Mouse (Mus musculus) kidney, postnatal 4 days (tissue): ENCODE results near the gene Serinc4.
A peak's percentile ranks its signal among the peaks of the same experiment; 100 is the strongest.
"Not testable (repeated sequence)": the region's sequence is repeated elsewhere in the genome, so short reads cannot be mapped to it uniquely, and the experiment has no call there.

ENCODE experiments used
- DNase-seq, 2 experiments: peaks; one replicate each; pipeline ENCODE4 v3.0.0; 2021; ENCODE audit warnings: mixed read lengths in 2 of 2

The Serinc4 gene

GRCm38 (mm10) chr2:121456692-121457642 lies at the start of gene Serinc4:
Serinc4 (minus strand) TSS chr2:121456781.
- peak; percentile 87 to 93 for DNase-seq

GRCm38 (mm10) chr2:121501550-121501949 lies 45.0 kb upstream of the Serinc4 start:
- DNase-seq, result not testable (repeated sequence)

- DNase-seq, result not testable (repeated sequence)
These were observed 27.8 kb upstream of the Serinc4 start for GRCm38 (mm10) chr2:121484403-121484802.

GRCm38 (mm10) chr2:121483576-121483975 lies 27.0 kb upstream of the Serinc4 start:
- DNase-seq, result no peak

GRCm38 (mm10) chr2:121480916-121481315 lies 24.3 kb upstream of the Serinc4 start:
- not testable (repeated sequence) for DNase-seq

GRCm38 (mm10) chr2:121480498-121480897 lies 23.9 kb upstream of the Serinc4 start:
- DNase-seq, result peak; percentile 29 to 47

GRCm38 (mm10) chr2:121477491-121478266 lies 21.1 kb upstream of the Serinc4 start:
- no peak for DNase-seq

GRCm38 (mm10) chr2:121475306-121475705 lies 18.7 kb upstream of the Serinc4 start:
- DNase-seq, result not testable (repeated sequence)

- no peak for DNase-seq
These were observed 17.6 kb upstream of the Serinc4 start for GRCm38 (mm10) chr2:121474180-121474535.

GRCm38 (mm10) chr2:121473301-121474179 lies 17.0 kb upstream of the Serinc4 start, which contains the start of gene Mfap1b:
Mfap1b (minus strand) TSS chr2:121474067.
- peak; percentile 79 to 86 for DNase-seq

GRCm38 (mm10) chr2:121472783-121473182 lies 16.2 kb upstream of the Serinc4 start:
- DNase-seq, result not testable (repeated sequence)

GRCm38 (mm10) chr2:121468982-121469381 lies 12.4 kb upstream of the Serinc4 start:
- DNase-seq, result not testable (repeated sequence)

GRCm38 (mm10) chr2:121460071-121460470 lies 3.5 kb upstream of the Serinc4 start:
- DNase-seq, result no peak

GRCm38 (mm10) chr2:121455534-121455933 lies 1.0 kb downstream of the Serinc4 start:
- no peak for DNase-seq

- no peak for DNase-seq
These were observed 2.7 kb downstream of the Serinc4 start for GRCm38 (mm10) chr2:121453917-121454316.

- DNase-seq, result no peak
These were observed 3.6 kb downstream of the Serinc4 start, which contains the start of gene Hypk for GRCm38 (mm10) chr2:121452990-121453389. Hypk (plus strand) TSS chr2:121453290.

- DNase-seq, result no peak
These were observed 4.2 kb downstream of the Serinc4 start for GRCm38 (mm10) chr2:121452361-121452760.

GRCm38 (mm10) chr2:121450093-121450492 lies 6.5 kb downstream of the Serinc4 start:
- peak in 1 of 2 experiments; percentile 24 for DNase-seq

GRCm38 (mm10) chr2:121449545-121450011 lies 7.0 kb downstream of the Serinc4 start:
- DNase-seq, result no peak

GRCm38 (mm10) chr2:121448739-121449535 lies 7.6 kb downstream of the Serinc4 start, which contains the start of gene Serf2:
Serf2 (plus strand) TSS chr2:121449195.
- DNase-seq, result peak; percentile 100

GRCm38 (mm10) chr2:121448136-121448535 lies 8.4 kb downstream of the Serinc4 start:
- peak; percentile 63 to 72 for DNase-seq
